Mouse (Mus musculus) neural tube, embryonic 14.5 days (tissue): ENCODE results near the gene Serpina9. TPM values are rescaled to one million over a fixed set of nuclear protein-coding genes. Genes with fewer than 3 reads are reported as not detected.
"Not testable (repeated sequence)": the region's sequence is repeated elsewhere in the genome, so short reads cannot be mapped to it uniquely, and the experiment has no call there.

Source experiments
- ATAC-seq: fragments of 200-750 bp; cut with Nextera tagmentation; 2 replicates; pipeline ENCODE4 v1.8.0; 2017; ENCODE audit warnings: low read depth, mild to moderate bottlenecking, moderate TSS enrichment, moderate library complexity
- H3K27ac ChIP-seq: fragments of 300-500 bp; sonication (generic); 2 replicates; pipeline ENCODE4 v1.5.1; 2014; ENCODE audit warnings: low read depth, mild to moderate bottlenecking, control low read depth, low read length, moderate library complexity, mixed read lengths
- H3K27me3 ChIP-seq: fragments of 300-500 bp; sonication (generic); 2 replicates; pipeline ENCODE4 v1.6.1; 2014; ENCODE audit warnings: low read length; ENCODE audit not compliant: control insufficient read depth, insufficient read depth
- H3K36me3 ChIP-seq: fragments of 300-500 bp; sonication (generic); 2 replicates; pipeline ENCODE4 v1.6.1; 2014; ENCODE audit warnings: low read length, mixed read lengths; ENCODE audit not compliant: control insufficient read depth, insufficient read depth
- H3K4me1 ChIP-seq: fragments of 300-500 bp; sonication (generic); 2 replicates; pipeline ENCODE4 v1.6.1; 2014; ENCODE audit warnings: low read length; ENCODE audit not compliant: control insufficient read depth, insufficient read depth
- H3K4me2 ChIP-seq: fragments of 300-500 bp; sonication (generic); 2 replicates; pipeline ENCODE4 v1.6.1; 2014; ENCODE audit warnings: mild to moderate bottlenecking, low read depth, low read length, control low read depth
- H3K4me3 ChIP-seq: fragments of 300-500 bp; sonication (generic); 2 replicates; pipeline ENCODE4 v1.5.1; 2014; ENCODE audit warnings: low read depth, low read length, control low read depth, mixed read lengths
- H3K9ac ChIP-seq: fragments of 300-500 bp; sonication (generic); replicated peaks from 2 replicates; pipeline ENCODE4 v1.6.1; 2014; ENCODE audit warnings: low read depth, mild to moderate bottlenecking, control low read depth, low read length, mixed read lengths
- H3K9me3 ChIP-seq: fragments of 300-500 bp; sonication (generic); 2 replicates; pipeline ENCODE4 v1.6.1; 2016; ENCODE audit warnings: low read length; ENCODE audit not compliant: control insufficient read depth
- WGBS: fragments of 180-500 bp; shearing (Covaris S2); extraction: QIAGEN DNeasy Blood & Tissue Kit; methylation state at CpG from one replicate; pipeline ENCODE4 v1.1.7; 2014; 5-methylcytosine and 5-hydroxymethylcytosine counted together
- polyA plus RNA-seq: library from polyadenylated mRNA; unstranded; fragments of >200 nt; fragmentation: Nextera tagmentation; extraction: Ambion mirVana; gene quantifications from 2 replicates; pipeline ENCODE4 v1.2.1, GENCODE M21; 2014

Gene Serpina9
- polyA plus RNA-seq, 1 experiment from 2014 or later, result not detected

DNA sequence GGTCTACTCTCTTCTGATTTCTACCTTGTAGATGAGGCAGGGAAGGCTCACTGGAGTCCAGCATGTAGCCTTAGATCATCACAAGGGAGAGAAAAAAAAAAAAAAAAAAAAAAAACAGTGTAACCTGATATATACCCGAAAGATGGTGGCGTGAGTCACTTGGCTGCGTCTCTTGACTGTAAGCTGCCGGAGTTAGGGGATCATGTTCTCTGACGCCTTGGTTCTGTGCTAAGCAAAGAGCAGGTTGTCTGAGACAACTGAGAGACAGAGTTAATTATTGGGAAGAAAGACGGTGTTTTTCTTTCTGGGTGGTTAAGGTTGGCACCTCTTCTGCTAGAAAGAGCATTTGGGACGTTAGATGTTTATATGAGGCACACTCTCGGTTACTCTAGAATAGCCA lies 50.7 kb downstream of the Serpina9 start:
- H3K4me3 ChIP-seq, result no peak overlapping the region
- no peaks in the 10 kb centered on the region for H3K4me1 ChIP-seq
- no peaks in the 10 kb centered on the region for H3K9me3 ChIP-seq
- H3K27ac ChIP-seq, result no peak overlapping the region
- no peak overlapping the region for H3K4me2 ChIP-seq
- WGBS, result 90% methylated on average over 8 of the region's 8 CpGs
- H3K36me3 ChIP-seq, result no peaks in the 10 kb centered on the region
- no peak for ATAC-seq
- no peak overlapping the region for H3K9ac ChIP-seq
- no peaks in the 10 kb centered on the region for H3K27me3 ChIP-seq

GRCm38 (mm10) chr12:103962337-103962736 lies 51.2 kb downstream of the Serpina9 start:
- H3K4me3 ChIP-seq, result no peak overlapping the region
- no peaks in the 10 kb centered on the region for H3K9me3 ChIP-seq
- no peak for ATAC-seq
- no peaks in the 10 kb centered on the region for H3K4me1 ChIP-seq
- H3K27ac ChIP-seq, result no peak overlapping the region
- no peak overlapping the region for H3K9ac ChIP-seq
- no peak overlapping the region for H3K4me2 ChIP-seq
- H3K27me3 ChIP-seq, result no peaks in the 10 kb centered on the region
- 85% methylated on average over 5 of the region's 5 CpGs for WGBS
- H3K36me3 ChIP-seq, result no peaks in the 10 kb centered on the region

DNA sequence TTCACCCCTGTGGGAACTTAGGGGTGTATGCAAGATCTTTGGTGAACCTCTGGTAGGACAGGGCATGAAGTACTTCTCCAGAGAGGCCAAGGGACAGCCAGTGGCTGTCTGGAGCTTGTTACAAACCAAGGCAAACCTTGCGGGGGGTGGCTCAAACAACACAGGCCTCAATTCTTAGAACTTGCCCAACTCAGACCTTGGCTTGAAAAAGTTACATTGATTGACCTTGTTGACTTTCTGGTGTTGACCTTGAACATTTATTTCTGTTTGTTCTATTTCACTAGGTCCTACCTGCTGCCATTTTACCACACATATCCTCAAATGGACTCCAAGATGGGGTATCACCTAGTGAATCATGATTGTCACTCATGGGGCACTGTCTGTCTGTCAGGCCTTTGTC lies 51.8 kb downstream of the Serpina9 start:
- WGBS, result 95% methylated on average over 1 of the region's 1 CpGs
- no peak for ATAC-seq
- Histone ChIP-seq H3K9me3 (no peaks in the 10 kb centered on the region), H3K36me3 (no peaks in the 10 kb centered on the region), H3K4me1 (no peaks in the 10 kb centered on the region), H3K27ac (no peak overlapping the region), H3K4me2 (no peak overlapping the region), H3K4me3 (no peak overlapping the region), H3K27me3 (no peaks in the 10 kb centered on the region), H3K9ac (no peak overlapping the region)

DNA sequence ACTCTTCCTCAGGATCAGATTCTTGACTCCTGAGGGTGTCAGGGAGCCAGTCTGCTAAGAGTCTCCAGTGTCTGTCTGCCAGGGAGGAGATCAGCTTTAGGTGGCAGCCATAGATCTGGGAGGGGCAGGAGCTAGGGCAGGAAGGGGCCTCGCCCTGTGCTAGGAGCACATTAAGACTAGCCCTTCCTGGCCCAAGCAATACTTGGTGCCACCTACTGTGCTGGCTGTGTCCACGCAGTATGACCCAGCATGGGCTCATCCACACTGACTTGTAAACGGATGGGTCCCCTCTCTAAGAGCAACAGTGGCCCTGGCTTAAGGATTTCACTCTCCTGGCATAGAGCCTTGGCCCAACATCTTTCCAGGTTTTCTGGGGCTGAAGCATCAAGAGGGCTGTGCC lies 54.8 kb downstream of the Serpina9 start, which contains the start of gene Serpina1e:
Gene Serpina1e, minus strand, starts transcription at position 178 of the 400 bp plus-strand sequence.
- Histone ChIP-seq H3K4me1 (no peaks in the 10 kb centered on the region), H3K4me2 (no peak within 1 kb of the TSS), H3K9me3 (no peaks in the 10 kb centered on the region), H3K27ac (no peak within 1 kb of the TSS), H3K27me3 (no peaks in the 10 kb centered on the region), H3K36me3 (no peaks in the 10 kb centered on the region), H3K4me3 (no peak within 1 kb of the TSS), H3K9ac (no peak within 1 kb of the TSS)
- WGBS, result 83% methylated on average over 3 of the region's 3 CpGs
- ATAC-seq, result no peak

GRCm38 (mm10) chr12:103956555-103956954 lies 57.0 kb downstream of the Serpina9 start:
- not testable (repeated sequence) for ATAC-seq

GRCm38 (mm10) chr12:103952972-103953371 lies 60.6 kb downstream of the Serpina9 start:
- H3K4me1 ChIP-seq, H3K27me3 ChIP-seq, H3K9ac ChIP-seq, H3K27ac ChIP-seq, H3K9me3 ChIP-seq, H3K36me3 ChIP-seq, H3K4me2 ChIP-seq, H3K4me3 ChIP-seq, ATAC-seq: not testable (repeated sequence)
- 82% methylated on average over 3 of the region's 3 CpGs for WGBS

More at GRCm38 (mm10) chr12:103956555-103956954, 57.0 kb downstream of the Serpina9 start:
- not testable (repeated sequence) for H3K4me2 ChIP-seq, H3K9ac ChIP-seq, H3K4me3 ChIP-seq, H3K27me3 ChIP-seq, H3K9me3 ChIP-seq, H3K36me3 ChIP-seq, H3K4me1 ChIP-seq, H3K27ac ChIP-seq
- 83% methylated on average over 2 of the region's 2 CpGs for WGBS

DNA sequence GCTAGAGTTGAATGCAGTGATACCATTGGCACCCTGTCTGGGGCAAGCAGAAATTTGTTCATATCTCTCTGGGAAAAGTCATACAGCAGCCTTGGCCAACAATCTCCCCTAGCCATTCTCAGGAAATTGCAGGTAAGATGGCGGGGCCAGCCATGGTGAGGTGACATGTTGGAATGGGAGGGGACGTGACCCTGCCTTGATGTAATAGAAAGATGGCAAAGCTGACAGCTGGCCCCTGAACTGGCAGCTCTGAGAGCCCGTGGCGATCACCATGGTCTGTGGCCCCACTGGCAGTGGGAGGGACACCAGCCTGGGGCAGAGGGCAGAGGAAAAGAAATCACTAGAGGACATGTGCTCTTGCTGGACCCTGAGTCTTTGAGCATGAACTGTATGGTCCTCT lies 67.3 kb downstream of the Serpina9 start:
- no peak for ATAC-seq
- no peak overlapping the region for H3K4me2 ChIP-seq
- WGBS, result 88% methylated on average over 4 of the region's 4 CpGs

More for the DNA sequence above, 67.3 kb downstream of the Serpina9 start:
- Histone ChIP-seq H3K4me3 (no peak overlapping the region), H3K4me1 (no peaks in the 10 kb centered on the region), H3K27me3 (no peaks in the 10 kb centered on the region), H3K9me3 (no peaks in the 10 kb centered on the region), H3K36me3 (no peaks in the 10 kb centered on the region), H3K9ac (no peak overlapping the region), H3K27ac (no peak overlapping the region)

Other genes with a start within 250 kb of the Serpina9 start
- gene Serpina1d, start 240.2 kb downstream of the Serpina9 start, polyA plus RNA-seq, result not detected in 2 replicates
- 0.50 and 0.67 TPM in 2 replicates for gene Serpina1b, start 183.4 kb downstream of the Serpina9 start, polyA plus RNA-seq
- 0.21 and 0.42 TPM in 2 replicates for gene Serpina1a, start 150.2 kb downstream of the Serpina9 start, polyA plus RNA-seq
- 0.28 TPM in 1 of 2 replicates, not detected in the other for gene Serpina1c, start 108.9 kb downstream of the Serpina9 start, polyA plus RNA-seq
- gene Serpina1e, start 54.8 kb downstream of the Serpina9 start, polyA plus RNA-seq, result not detected in 2 replicates
- not detected in 2 replicates for gene Serpina11, start 23.8 kb downstream of the Serpina9 start, polyA plus RNA-seq
- not detected in 2 replicates for gene Serpina12, start 30.7 kb upstream of the Serpina9 start, polyA plus RNA-seq
- not detected in 2 replicates for gene Serpina5, start 87.4 kb upstream of the Serpina9 start, polyA plus RNA-seq
- gene Serpina3a, start 99.0 kb upstream of the Serpina9 start, polyA plus RNA-seq, result not detected in 2 replicates
- not detected in 2 replicates for gene Serpina3b, start 114.2 kb upstream of the Serpina9 start, polyA plus RNA-seq
- gene Serpina3c, start 140.1 kb upstream of the Serpina9 start, polyA plus RNA-seq, result not detected in 2 replicates
- gene Serpina3f, start 200.8 kb upstream of the Serpina9 start, polyA plus RNA-seq, result not detected in 2 replicates
- 0.54 and 5.4 TPM in 2 replicates for gene Serpina3g, start 222.5 kb upstream of the Serpina9 start, polyA plus RNA-seq
- 0.27 and 0.31 TPM in 2 replicates for gene Serpina3i, start 249.4 kb upstream of the Serpina9 start, polyA plus RNA-seq